Mouse (Mus musculus): Measurements from ENCODE around the gene Patj.

DNA sequence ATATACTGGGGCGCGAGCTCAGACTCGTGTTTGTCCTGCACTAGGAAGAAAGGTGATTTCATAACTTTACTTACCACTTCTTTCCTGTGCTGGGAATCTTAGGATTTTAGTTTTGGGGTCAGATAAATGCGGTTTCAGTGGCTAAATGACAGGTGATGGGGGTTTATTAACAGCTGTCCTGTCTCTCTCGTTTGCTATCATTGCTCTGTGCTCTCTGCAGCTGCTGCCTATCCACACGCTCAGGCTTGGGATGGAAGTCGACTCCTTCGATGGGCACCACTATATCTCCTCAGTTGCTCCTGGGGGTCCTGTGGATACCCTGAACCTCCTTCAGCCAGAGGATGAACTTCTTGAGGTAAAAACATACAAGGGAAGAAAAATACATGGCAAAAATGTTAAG is 60.3 kb downstream of the Patj start:
- TF ChIP-seq CTCF (IDR thresholded peaks at IDR 0.05; ENCODE audit: borderline replicate concordance, extremely low read depth, insufficient read depth, insufficient read length) (no peak), POLR2A (IDR thresholded peaks at IDR 0.05; ENCODE audit: borderline replicate concordance, extremely low read depth, insufficient read depth, insufficient read length, poor library complexity, severe bottlenecking) (no peak)

Data from brain, embryonic 14.5 days (tissue).